14 mouse cellular contexts compared by ENCODE assay signal in genomic region chr3:67279781-67280180, GRCm38 (mm10).
"Had no signal": no experiment of that assay in that cellular context is flagged by ENCODE, and none has a peak within 500 bp of the region (broad histone marks: within the 10 kb centered on the region; RNA-seq: fewer than 3 reads in every experiment).

No protein-coding gene starts in this region.

- H3K27me3 ChIP-seq: intestine, embryonic 15.5 days; neural tube, embryonic 13.5 days; stomach, embryonic 15.5 days had no signal

- H3K9me3 ChIP-seq: intestine, embryonic 15.5 days; limb, embryonic 10.5 days; neural tube, embryonic 13.5 days; stomach, embryonic 15.5 days had no signal

- ATAC-seq: intestine, embryonic 15.5 days; lung, postnatal 0 days; midbrain, embryonic 16.5 days had no signal

- H3K36me3 ChIP-seq: intestine, embryonic 15.5 days; limb, embryonic 10.5 days; neural tube, embryonic 13.5 days; stomach, embryonic 15.5 days had no signal

- H3K9ac ChIP-seq: intestine, embryonic 15.5 days; neural tube, embryonic 13.5 days; stomach, embryonic 15.5 days had no signal

- H3K4me1 ChIP-seq: intestine, embryonic 15.5 days; limb, embryonic 10.5 days; stomach, embryonic 15.5 days had no signal

- H3K27ac ChIP-seq: intestine, embryonic 15.5 days; left cerebral cortex, adult 2 months; limb, embryonic 10.5 days; neural tube, embryonic 13.5 days; stomach, embryonic 15.5 days had no signal

- DNase-seq: kidney, adult 18-20 months; kidney, postnatal 10 days; lung, adult 2 months; lung, postnatal 36 days; right cerebral cortex, postnatal 14 days; thymus, postnatal 4 days had no signal

- H3K4me3 ChIP-seq: intestine, embryonic 15.5 days; left cerebral cortex, adult 2 months; limb, embryonic 10.5 days; neural tube, embryonic 13.5 days; stomach, embryonic 15.5 days had no signal

- H3K4me2 ChIP-seq: intestine, embryonic 15.5 days; midbrain, embryonic 11.5 days; neural tube, embryonic 13.5 days; stomach, embryonic 15.5 days had no signal
